9 mouse cellular contexts compared by ENCODE assay signal in the genomic region with DNA sequence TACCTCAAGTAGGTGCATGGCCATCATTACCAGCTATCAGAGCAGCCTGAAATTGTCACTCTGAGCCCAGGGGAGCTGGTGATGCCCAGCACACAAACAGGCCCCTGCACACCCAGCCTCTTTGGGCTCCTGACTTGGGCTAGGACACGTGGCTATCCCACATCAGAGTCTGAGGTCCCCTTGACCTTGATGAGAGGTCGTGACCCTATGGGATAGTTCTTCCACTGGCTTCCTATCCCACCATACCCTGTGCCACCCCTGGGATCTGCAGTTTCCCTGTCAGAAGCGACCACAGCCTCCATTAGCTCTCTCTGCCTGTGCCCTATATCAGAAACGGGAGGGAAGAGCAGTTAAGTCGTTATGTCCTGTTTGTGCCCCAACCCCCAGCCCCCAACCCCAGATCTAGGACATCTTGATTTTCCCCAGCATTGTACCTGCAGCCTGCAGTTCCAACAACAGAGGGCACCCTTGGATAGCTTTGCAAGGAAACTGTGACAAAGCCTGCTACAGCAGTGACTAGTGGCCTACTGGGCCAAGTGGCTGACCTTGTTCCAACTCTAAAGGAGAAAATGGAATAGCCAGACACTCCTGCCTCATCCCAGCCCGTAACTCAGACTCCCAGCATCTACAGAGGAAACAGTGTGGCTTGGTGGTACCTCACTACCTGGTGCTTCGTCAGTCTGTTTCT. TPM values are rescaled to one million over a fixed set of nuclear protein-coding genes. Genes with fewer than 3 reads are reported as not detected.
A peak's percentile ranks its signal among the peaks of the same experiment; 100 is the strongest.
DNase-seq lines count a peak whose midpoint lies in the region; ATAC-seq and TF ChIP-seq lines count a peak whose summit lies in the region.
"Had no signal": no experiment of that assay in that cellular context is flagged by ENCODE, and none has a peak within 500 bp of the region (broad histone marks: within the 10 kb centered on the region; RNA-seq: fewer than 3 reads in every experiment).

No protein-coding gene starts in this region.

- H3K27ac ChIP-seq in thymus, adult 2 months (ENCODE audit: control insufficient read depth, insufficient read depth, low read length), result no peak overlapping the region
- H3K27ac ChIP-seq in bone marrow, adult 2 months (ENCODE audit: control insufficient read depth, insufficient read depth, low read depth, low read length, poor library complexity), result no peak overlapping the region
- H3K27ac ChIP-seq in embryonic fibroblast, embryonic 13.5 days (ENCODE audit: insufficient read depth, low read length), result peak overlapping the region; percentile 23; the same call in 1 of the 2 replicates
- H3K27ac ChIP-seq in hindbrain, embryonic 14.5 days, result no peak overlapping the region
- 0 out of 2 replicates have a peak overlapping the region, but pooled peaks have one; percentile 10 for H3K27ac ChIP-seq in limb, embryonic 10.5 days

- H3K36me3 ChIP-seq in thymus, adult 2 months (ENCODE audit: control insufficient read depth, insufficient read depth, low read length), result no peaks in the 10 kb centered on the region
- no peaks in the 10 kb centered on the region for H3K36me3 ChIP-seq in hindbrain, embryonic 14.5 days (replicated peaks; ENCODE audit: control insufficient read depth, insufficient read depth)
- peaks cover 15% of the 10 kb centered on the region; the same call in 1 of the 2 replicates for H3K36me3 ChIP-seq in limb, embryonic 10.5 days

- peak; percentile 10 for DNase-seq in thymus, postnatal 14 days
- DNase-seq in thymus, adult 2 months, result no peak
- peak; percentile 85 for DNase-seq in hindbrain, embryonic 14.5 days (ENCODE audit: low spot score)
- DNase-seq in limb, embryonic 10.5 days (ENCODE audit: low spot score), result peak; percentile 71
- peak; percentile 82 for DNase-seq in retina, embryonic 14.5 days (ENCODE audit: low spot score)
- no peak for DNase-seq in Muller cell, postnatal 12 days (ENCODE audit: inconsistent ontology term)

- H3K9me3 ChIP-seq in hindbrain, embryonic 14.5 days (ENCODE audit: control insufficient read depth, low read length), result no peaks in the 10 kb centered on the region
- no peaks in the 10 kb centered on the region for H3K9me3 ChIP-seq in limb, embryonic 10.5 days (replicated peaks)

- peak; percentile 51; the same call in 1 of the 2 replicates for ATAC-seq in hindbrain, embryonic 14.5 days (ENCODE audit: low FRiP score)

- H3K4me2 ChIP-seq in hindbrain, embryonic 14.5 days (replicated peaks), result no peak overlapping the region

- 58% methylated on average over 7 of the region's 7 CpGs for WGBS in thymus, adult 2 months
- 44% methylated on average over 7 of the region's 7 CpGs for WGBS in bone marrow, adult 2 months
- 69% methylated on average over 7 of the region's 7 CpGs for WGBS in hindbrain, embryonic 14.5 days
- 50% methylated on average over 7 of the region's 7 CpGs for WGBS in limb, embryonic 10.5 days

- no peak overlapping the region for H3K9ac ChIP-seq in hindbrain, embryonic 14.5 days

- no peak for TF ChIP-seq POLR2A in thymus, adult 2 months (IDR thresholded peaks at IDR 0.05; ENCODE audit: control insufficient read depth, extremely low read depth, insufficient read depth, low read length, poor library complexity)
- TF ChIP-seq POLR2A in bone marrow, adult 2 months (IDR thresholded peaks at IDR 0.05; ENCODE audit: borderline replicate concordance, control insufficient read depth, low read depth, low read length), result no peak
- TF ChIP-seq POLR2A in embryonic fibroblast, embryonic 13.5 days (IDR thresholded peaks at IDR 0.05; ENCODE audit: low read depth, low read length), result no peak

- no peaks in the 10 kb centered on the region for H3K27me3 ChIP-seq in thymus, adult 2 months (ENCODE audit: control insufficient read depth, insufficient read depth, low read length)
- H3K27me3 ChIP-seq in hindbrain, embryonic 14.5 days (ENCODE audit: control insufficient read depth, insufficient read depth, low read length), result no peaks in the 10 kb centered on the region
- H3K27me3 ChIP-seq in limb, embryonic 10.5 days (ENCODE audit: low read depth, poor library complexity, severe bottlenecking), result no peaks in the 10 kb centered on the region

- no peaks in the 10 kb centered on the region for H3K4me1 ChIP-seq in thymus, adult 2 months (replicated peaks; ENCODE audit: control insufficient read depth, insufficient read depth, low read length)
- no peaks in the 10 kb centered on the region for H3K4me1 ChIP-seq in bone marrow, adult 2 months (ENCODE audit: control insufficient read depth, insufficient read depth, low read length)
- H3K4me1 ChIP-seq in embryonic fibroblast, embryonic 13.5 days (ENCODE audit: control insufficient read depth, insufficient read depth, low read length), result peaks cover 16% of the 10 kb centered on the region
- no peaks in the 10 kb centered on the region for H3K4me1 ChIP-seq in hindbrain, embryonic 14.5 days (replicated peaks; ENCODE audit: control insufficient read depth, insufficient read depth, low read length)
- H3K4me1 ChIP-seq in limb, embryonic 10.5 days, result peaks cover 26% of the 10 kb centered on the region

- H3K4me3 ChIP-seq in thymus, adult 2 months (ENCODE audit: control insufficient read depth, insufficient read depth, low read length), result no peak overlapping the region
- H3K4me3 ChIP-seq in bone marrow, adult 2 months (replicated peaks; ENCODE audit: control insufficient read depth, low read depth, low read length), result no peak overlapping the region
- H3K4me3 ChIP-seq in embryonic fibroblast, embryonic 13.5 days (ENCODE audit: insufficient read depth, low read length), result no peak overlapping the region
- no peak overlapping the region for H3K4me3 ChIP-seq in hindbrain, embryonic 14.5 days (replicated peaks; ENCODE audit: low read length)
- no peak overlapping the region for H3K4me3 ChIP-seq in limb, embryonic 10.5 days
- H3K4me3 ChIP-seq: erythroblast, embryonic 14.5 days had no signal

- TF ChIP-seq CTCF in thymus, adult 2 months (IDR thresholded peaks at IDR 0.05; ENCODE audit: borderline replicate concordance, control insufficient read depth, extremely low read depth, insufficient read depth, low read length, poor library complexity), result no peak
- TF ChIP-seq CTCF in bone marrow, adult 2 months (IDR thresholded peaks at IDR 0.05; ENCODE audit: control insufficient read depth, insufficient read depth, low read length), result peak; percentile 31
- peak; percentile 45; the same call in 1 of the 2 replicates for TF ChIP-seq CTCF in embryonic fibroblast, embryonic 13.5 days (IDR thresholded peaks at IDR 0.05; ENCODE audit: borderline replicate concordance, insufficient read depth, low read length)

RNA-seq across cellular contexts. Expression of a gene that starts 40.4 kb away (rescaled TPM):
- 3.8 and 4.1 TPM in 2 replicates for polyA plus RNA-seq in thymus, adult 2 months (2012; rRNA removed)
- 7.3 and 8.6 TPM in 2 replicates for polyA plus RNA-seq in bone marrow, adult 2 months (2011; ENCODE audit: insufficient read depth, insufficient read length, low replicate concordance, missing spikeins)
- polyA plus RNA-seq in embryonic fibroblast, embryonic 13.5 days (2011; ENCODE audit: insufficient read length, low read depth, missing spikeins), result 997 and 1,013 TPM in 2 replicates
- 12.2 and 14.7 TPM in 2 replicates for polyA plus RNA-seq in hindbrain, embryonic 14.5 days (2014; fragmentation: Nextera tagmentation; extraction: Ambion mirVana)
- polyA plus RNA-seq in limb, embryonic 10.5 days (2016; fragmentation: Nextera tagmentation; extraction: Ambion mirVana), result 13.5 and 21.4 TPM in 2 replicates

Comparison
In these comparisons a context has a peak if more than half of its experiments do, and no peak if none do; other contexts are left out.
1. DNase-seq: peak in thymus, postnatal 14 days (single experiment), hindbrain, embryonic 14.5 days (single experiment), limb, embryonic 10.5 days (single experiment) and retina, embryonic 14.5 days (single experiment); none in thymus, adult 2 months (single experiment) and Muller cell, postnatal 12 days (single experiment).
2. H3K27ac ChIP-seq: peak in embryonic fibroblast, embryonic 13.5 days (single experiment) and limb, embryonic 10.5 days (single experiment); none in thymus, adult 2 months (single experiment), bone marrow, adult 2 months (single experiment) and hindbrain, embryonic 14.5 days (single experiment).
3. RNA of a gene that starts 40.4 kb away (polyA plus RNA-seq): 997 to 1,013 TPM in embryonic fibroblast, embryonic 13.5 days; 13.5 to 21.4 TPM in limb, embryonic 10.5 days, 12.2 to 14.7 TPM in hindbrain, embryonic 14.5 days, 7.3 to 8.6 TPM in bone marrow, adult 2 months and 3.8 to 4.1 TPM in thymus, adult 2 months; every median in the first group is over 10 times any median in the second.